Mouse (Mus musculus) liver, embryonic 11.5 days (tissue): ENCODE results near the gene Lcor. TPM values are rescaled to one million over a fixed set of nuclear protein-coding genes. Genes with fewer than 3 reads are reported as not detected.

Source experiments
- ATAC-seq: fragments of 200-750 bp; cut with Nextera tagmentation; replicated peaks from 2 replicates; pipeline ENCODE4 v1.8.0; 2017; ENCODE audit warnings: moderate number of reproducible peaks, mild to moderate bottlenecking, moderate TSS enrichment, moderate library complexity; ENCODE audit not compliant: low FRiP score
- DNase-seq: peaks from one replicate; pipeline ENCODE4 v3.0.0-alpha.2; 2017; ENCODE audit warnings: low spot score
- H3K27ac ChIP-seq: fragments of 300-500 bp; sonication (generic); 2 replicates; pipeline ENCODE4 v1.5.1; 2014; ENCODE audit warnings: mild to moderate bottlenecking, low read depth, low read length, control low read depth
- H3K27me3 ChIP-seq: fragments of 300-500 bp; sonication (generic); replicated peaks from 2 replicates; pipeline ENCODE4 v1.6.1; 2014; ENCODE audit warnings: low read length, mixed read lengths; ENCODE audit not compliant: control insufficient read depth, insufficient read depth
- H3K36me3 ChIP-seq: fragments of 300-500 bp; sonication (generic); 2 replicates; pipeline ENCODE4 v1.6.1; 2014; ENCODE audit warnings: mild to moderate bottlenecking, low read length, moderate library complexity, mixed read lengths; ENCODE audit not compliant: control insufficient read depth, insufficient read depth
- H3K4me1 ChIP-seq: fragments of 300-500 bp; sonication (generic); replicated peaks from 2 replicates; pipeline ENCODE4 v1.6.1; 2014; ENCODE audit warnings: low read length, mixed read lengths; ENCODE audit not compliant: control insufficient read depth, insufficient read depth
- H3K4me2 ChIP-seq: fragments of 300-500 bp; sonication (generic); 2 replicates; pipeline ENCODE4 v1.6.1; 2014; ENCODE audit warnings: mild to moderate bottlenecking, control low read depth, moderate library complexity
- H3K4me3 ChIP-seq: fragments of 300-500 bp; sonication (generic); 2 replicates; pipeline ENCODE4 v1.5.1; 2014; ENCODE audit warnings: low read depth, low read length, control low read depth
- H3K9ac ChIP-seq: fragments of 300-500 bp; sonication (generic); 2 replicates; pipeline ENCODE4 v1.6.1; 2014; ENCODE audit warnings: low read depth, low read length, control low read depth
- H3K9me3 ChIP-seq: fragments of 300-500 bp; sonication (generic); 2 replicates; pipeline ENCODE4 v1.6.1; 2016; ENCODE audit warnings: low read length, inconsistent platforms, mixed read lengths; ENCODE audit not compliant: control insufficient read depth
- WGBS: fragments of 180-500 bp; shearing (Covaris S2); extraction: QIAGEN DNeasy Blood & Tissue Kit; methylation state at CpG from one replicate; pipeline ENCODE4 v1.1.7; 2014; 5-methylcytosine and 5-hydroxymethylcytosine counted together
- polyA plus RNA-seq: library from polyadenylated mRNA; unstranded; fragments of >200 nt; fragmentation: Nextera tagmentation; extraction: Ambion mirVana; gene quantifications from 2 replicates; pipeline ENCODE4 v1.2.1, GENCODE M21; 2014

Lcor gene
- polyA plus RNA-seq, 1 experiment from 2014 or later: 10.4 TPM

- Histone ChIP-seq H3K9ac (no peak overlapping the region), H3K4me2 (no peak overlapping the region), H3K27me3 (no peaks in the 10 kb centered on the region), H3K4me3 (no peak overlapping the region), H3K27ac (no peak overlapping the region), H3K4me1 (no peaks in the 10 kb centered on the region), H3K9me3 (no peaks in the 10 kb centered on the region), H3K36me3 (peaks cover 7% of the 10 kb centered on the region)
- 88% methylated on average over 20 of the region's 20 CpGs for WGBS
- ATAC-seq (no peak), DNase-seq (no peak)
Measured at GRCm38 (mm10) chr19:41587431-41588222, 105.2 kb downstream of the Lcor start.

GRCm38 (mm10) chr19:41589026-41589425, 106.6 kb downstream of the Lcor start:
- DNase-seq: no peak
- H3K27me3 ChIP-seq: no peaks in the 10 kb centered on the region
- no peak overlapping the region for H3K4me3 ChIP-seq
- H3K9ac ChIP-seq: no peak overlapping the region
- H3K9me3 ChIP-seq: no peaks in the 10 kb centered on the region
- no peaks in the 10 kb centered on the region for H3K4me1 ChIP-seq
- H3K4me2 ChIP-seq: no peak overlapping the region
- H3K27ac ChIP-seq: no peak overlapping the region
- 0 out of 2 replicates have a peak, but pooled peaks cover 2% of the 10 kb centered on the region for H3K36me3 ChIP-seq
- no peak for ATAC-seq
- WGBS: 82% methylated on average over 7 of the region's 7 CpGs

- Histone ChIP-seq H3K9me3 (no peaks in the 10 kb centered on the region), H3K27me3 (no peaks in the 10 kb centered on the region), H3K4me2 (no peak overlapping the region), H3K27ac (no peak overlapping the region), H3K36me3 (0 out of 2 replicates have a peak, but pooled peaks cover 2% of the 10 kb centered on the region), H3K4me1 (no peaks in the 10 kb centered on the region), H3K4me3 (no peak overlapping the region), H3K9ac (no peak overlapping the region)
- ATAC-seq (no peak), DNase-seq (no peak)
- WGBS: 92% methylated on average over 8 of the region's 8 CpGs
Measured at GRCm38 (mm10) chr19:41589681-41590080, 107.2 kb downstream of the Lcor start.

DNA sequence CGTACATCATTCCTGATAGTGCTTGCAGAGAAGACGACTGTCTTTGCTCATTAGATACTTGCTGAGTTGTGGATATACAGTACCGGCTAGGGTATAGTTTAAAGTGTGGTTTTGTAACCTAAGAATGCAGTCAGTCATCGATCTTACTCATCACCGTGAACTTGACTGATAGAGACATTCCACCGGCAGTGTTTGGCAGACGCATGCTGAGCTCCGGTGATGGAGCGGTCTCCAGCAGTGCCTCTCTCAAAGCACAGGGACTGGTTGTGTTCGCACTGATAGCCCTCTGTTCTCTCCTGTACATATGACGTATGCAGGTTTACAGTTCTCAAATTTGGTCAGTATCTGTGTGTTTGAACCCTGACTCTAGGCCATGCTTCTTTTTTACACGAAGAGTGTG, 109.4 kb downstream of the Lcor start:
- H3K4me1 ChIP-seq: no peaks in the 10 kb centered on the region
- 70% methylated on average over 12 of the region's 12 CpGs for WGBS
- ATAC-seq: no peak

DNA sequence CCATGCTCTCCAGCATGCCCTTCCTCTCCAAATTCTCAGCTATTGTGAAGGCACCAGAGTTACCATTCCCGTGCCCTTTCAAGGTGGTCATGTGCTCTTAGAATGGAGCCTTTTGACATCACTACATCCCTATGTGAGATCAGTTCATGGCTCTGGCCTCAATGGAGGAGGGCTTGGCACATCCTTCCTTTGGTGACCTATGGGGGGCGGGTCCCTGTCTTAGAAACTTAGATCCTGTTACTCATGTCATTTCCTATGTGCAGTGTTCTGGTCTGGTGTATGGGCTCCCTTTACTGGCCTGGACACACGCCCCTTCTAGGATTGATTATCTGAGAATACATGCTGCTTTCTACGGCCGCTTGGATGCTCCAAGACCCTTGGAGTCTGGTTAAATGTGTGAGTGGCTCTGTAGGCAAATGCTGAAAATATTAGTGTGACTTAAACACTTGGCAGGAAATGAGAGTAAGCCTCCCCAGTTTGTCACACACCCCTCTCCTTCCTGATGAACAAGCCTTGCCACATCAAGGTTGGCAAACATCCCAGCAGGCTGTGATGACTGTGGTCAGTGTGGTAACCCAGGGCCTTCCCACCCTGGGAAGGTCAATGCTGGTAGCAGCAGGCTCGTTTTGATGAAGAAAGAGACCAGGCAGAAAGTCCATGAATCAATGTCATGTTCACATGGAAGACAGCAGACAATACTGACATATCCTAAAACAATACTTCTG, 114.9 kb downstream of the Lcor start:
- no peak for DNase-seq
- ATAC-seq: no peak

More for the DNA sequence above, 109.4 kb downstream of the Lcor start:
- Histone ChIP-seq H3K36me3 (no peaks in the 10 kb centered on the region), H3K4me3 (no peak overlapping the region), H3K27me3 (no peaks in the 10 kb centered on the region), H3K9me3 (no peaks in the 10 kb centered on the region), H3K27ac (no peak overlapping the region), H3K9ac (no peak overlapping the region), H3K4me2 (no peak overlapping the region)
- DNase-seq: no peak

GRCm38 (mm10) chr19:41600647-41601046, 118.2 kb downstream of the Lcor start:
- no peaks in the 10 kb centered on the region for H3K9me3 ChIP-seq
- H3K27ac ChIP-seq: no peak overlapping the region
- ATAC-seq (no peak), DNase-seq (no peak)
- 75% methylated on average over 11 of the region's 11 CpGs for WGBS
- no peak overlapping the region for H3K4me2 ChIP-seq
- no peak overlapping the region for H3K4me3 ChIP-seq
- no peaks in the 10 kb centered on the region for H3K36me3 ChIP-seq
- no peak overlapping the region for H3K9ac ChIP-seq
- no peaks in the 10 kb centered on the region for H3K4me1 ChIP-seq
- H3K27me3 ChIP-seq: no peaks in the 10 kb centered on the region

More for the DNA sequence above, 114.9 kb downstream of the Lcor start:
- no peaks in the 10 kb centered on the region for H3K36me3 ChIP-seq
- no peaks in the 10 kb centered on the region for H3K27me3 ChIP-seq
- no peak overlapping the region for H3K9ac ChIP-seq
- H3K4me2 ChIP-seq: no peak overlapping the region
- no peak overlapping the region for H3K27ac ChIP-seq
- no peak overlapping the region for H3K4me3 ChIP-seq
- no peaks in the 10 kb centered on the region for H3K9me3 ChIP-seq
- H3K4me1 ChIP-seq: no peaks in the 10 kb centered on the region
- 68% methylated on average over 6 of the region's 6 CpGs for WGBS

DNA sequence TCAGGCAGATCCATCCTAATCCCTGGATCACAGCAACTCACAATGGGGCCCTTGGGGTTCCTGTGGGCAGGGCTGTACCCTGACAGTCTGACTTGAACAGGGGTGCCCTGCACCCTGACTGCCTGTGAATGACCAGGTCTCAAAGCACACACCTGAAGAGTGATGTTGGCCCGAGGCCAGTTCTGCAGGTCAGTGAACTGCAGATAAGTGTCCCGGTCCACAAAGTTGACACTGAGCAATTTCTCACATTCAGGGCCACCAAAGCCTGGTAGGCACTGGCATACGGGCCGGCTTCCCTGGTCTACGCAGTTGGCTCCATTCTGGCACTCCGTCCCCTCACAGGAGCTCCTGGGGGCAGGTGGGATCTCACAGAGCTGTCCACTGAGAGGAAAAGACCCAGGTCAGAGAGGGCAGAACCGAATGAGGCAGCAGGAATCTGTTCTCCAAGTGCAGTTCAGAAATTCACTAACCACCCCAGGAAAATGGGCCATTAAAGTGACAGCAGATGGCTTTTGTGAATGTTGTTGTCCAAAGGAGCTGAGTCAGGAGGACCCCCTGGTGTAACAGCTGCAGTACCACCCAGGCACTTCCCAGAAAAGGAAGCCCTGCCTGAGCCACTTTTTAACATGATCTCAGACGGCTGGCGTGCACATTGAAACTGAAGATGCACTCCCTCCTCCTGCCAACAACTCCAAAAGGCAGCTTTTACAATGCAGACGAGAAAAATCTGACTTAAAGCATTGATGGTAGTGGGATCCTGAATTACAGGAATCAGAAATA, 124.0 kb downstream of the Lcor start:
- ATAC-seq: no peak
- H3K27ac ChIP-seq: no peak overlapping the region

DNA sequence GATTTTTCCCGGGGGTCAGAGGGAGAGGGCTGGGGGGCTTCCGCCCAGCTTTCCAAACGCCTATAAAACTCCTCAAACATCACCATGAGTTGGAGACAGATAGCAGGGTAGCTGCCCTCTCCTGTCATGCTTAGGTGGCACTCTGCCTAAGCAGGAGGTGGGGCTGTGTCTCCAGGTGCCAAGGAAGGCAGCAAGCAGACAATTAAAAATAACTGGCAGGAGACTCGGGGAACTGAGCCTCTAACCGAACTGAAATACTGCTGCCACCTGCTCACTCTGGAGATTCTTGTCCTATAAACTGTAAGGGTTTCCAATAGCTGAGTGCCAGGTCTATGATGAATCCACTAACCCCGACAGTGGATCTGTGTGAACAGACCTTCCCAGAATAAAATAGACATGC, 129.2 kb downstream of the Lcor start:
- H3K36me3 ChIP-seq: no peaks in the 10 kb centered on the region
- H3K9ac ChIP-seq: no peak overlapping the region
- H3K4me3 ChIP-seq: no peak overlapping the region
- WGBS: 72% methylated on average over 6 of the region's 6 CpGs
- ATAC-seq (no peak), DNase-seq (no peak)
- no peaks in the 10 kb centered on the region for H3K9me3 ChIP-seq
- H3K4me1 ChIP-seq: no peaks in the 10 kb centered on the region
- no peaks in the 10 kb centered on the region for H3K27me3 ChIP-seq
- H3K27ac ChIP-seq: no peak overlapping the region
- H3K4me2 ChIP-seq: no peak overlapping the region

More for the DNA sequence above, 124.0 kb downstream of the Lcor start:
- no peak overlapping the region for H3K4me3 ChIP-seq
- H3K27me3 ChIP-seq: no peaks in the 10 kb centered on the region
- no peak overlapping the region for H3K9ac ChIP-seq
- no peak for DNase-seq
- no peaks in the 10 kb centered on the region for H3K36me3 ChIP-seq
- no peaks in the 10 kb centered on the region for H3K4me1 ChIP-seq
- H3K4me2 ChIP-seq: no peak overlapping the region
- H3K9me3 ChIP-seq: no peaks in the 10 kb centered on the region
- 80% methylated on average over 10 of the region's 10 CpGs for WGBS
